Mouse (Mus musculus): ENCODE results near the gene Stag3. TPM values are rescaled to one million over a fixed set of nuclear protein-coding genes. Genes with fewer than 3 reads are reported as not detected.

Gene Stag3
- polyA plus RNA-seq (2014; fragmentation: Nextera tagmentation; extraction: Ambion mirVana): 4.6 and 5.5 TPM in 2 replicates

GRCm38 (mm10) chr5:138279585-138280424 is at the start of gene Stag3, which contains the start of the genes Gm43720 and Gpc2:
Stag3 (plus strand) TSS chr5:138280240.
Gm43720 (minus strand) TSS chr5:138279958.
Gpc2 (minus strand) TSS chr5:138280005.
- Histone ChIP-seq H3K9me3 (ENCODE audit: control insufficient read depth, low read length) (no peaks in the 10 kb centered on the region), H3K4me2 (ENCODE audit: low read depth, severe bottlenecking) (peak within 1 kb of the TSS; percentile 64), H3K36me3 (ENCODE audit: control insufficient read depth, insufficient read depth, low read length) (peaks cover 4% of the 10 kb centered on the region; the same call in 1 of the 2 replicates), H3K4me1 (ENCODE audit: control insufficient read depth, insufficient read depth, low read length) (peaks cover 31% of the 10 kb centered on the region), H3K4me3 (ENCODE audit: low read depth, low read length) (peak within 1 kb of the TSS; percentile 82), H3K27ac (replicated peaks; ENCODE audit: low read depth, low read length) (peak within 1 kb of the TSS; percentile 42; the same call in 1 of the 2 replicates), H3K9ac (ENCODE audit: low read length) (peak within 1 kb of the TSS; percentile 93), H3K27me3 (ENCODE audit: control insufficient read depth, insufficient read depth, low read length) (no peaks in the 10 kb centered on the region)
- DNase-seq (ENCODE audit: low spot score): peak; percentile 99
- ATAC-seq (ENCODE audit: insufficient number of reproducible peaks, low FRiP score, low TSS enrichment, low read depth): peak; percentile 99
- under 1% methylated on average over 56 of the region's 56 CpGs for WGBS

GRCm38 (mm10) chr5:138233778-138234177 is 46.3 kb upstream of the Stag3 start:
- H3K36me3 ChIP-seq (ENCODE audit: control insufficient read depth, insufficient read depth, low read length): no peaks in the 10 kb centered on the region
- ATAC-seq (ENCODE audit: insufficient number of reproducible peaks, low FRiP score, low TSS enrichment, low read depth): no peak
- DNase-seq (ENCODE audit: low spot score): no peak
- no peak overlapping the region for H3K4me3 ChIP-seq (ENCODE audit: low read depth, low read length)
- no peak overlapping the region for H3K27ac ChIP-seq (replicated peaks; ENCODE audit: low read depth, low read length)
- H3K4me2 ChIP-seq (ENCODE audit: low read depth, severe bottlenecking): no peak overlapping the region
- no peaks in the 10 kb centered on the region for H3K9me3 ChIP-seq (ENCODE audit: control insufficient read depth, low read length)
- H3K9ac ChIP-seq (ENCODE audit: low read length): no peak overlapping the region
- H3K27me3 ChIP-seq (ENCODE audit: control insufficient read depth, insufficient read depth, low read length): no peaks in the 10 kb centered on the region
- 85% methylated on average over 2 of the region's 2 CpGs for WGBS
- no peaks in the 10 kb centered on the region for H3K4me1 ChIP-seq (ENCODE audit: control insufficient read depth, insufficient read depth, low read length)

DNA sequence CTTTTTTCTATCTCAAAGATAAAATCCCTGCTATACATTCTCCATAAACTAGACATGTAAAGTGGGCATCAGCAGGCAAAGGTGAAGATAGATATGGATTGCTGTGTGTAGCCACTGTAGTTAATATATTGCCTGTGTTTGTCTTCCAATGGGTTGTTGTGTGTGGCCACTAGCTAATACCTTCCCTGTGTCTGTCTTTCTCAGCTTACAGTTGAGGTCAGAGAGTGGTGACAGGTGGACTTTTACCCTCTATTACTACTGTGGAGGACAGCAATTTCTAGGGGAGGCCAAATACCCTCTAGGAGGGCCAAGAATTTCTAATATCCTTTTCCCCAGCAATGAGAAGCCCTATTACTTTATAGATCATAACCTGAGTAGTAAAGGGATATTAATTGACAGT is 45.8 kb upstream of the Stag3 start:
- H3K9ac ChIP-seq (ENCODE audit: low read length): no peak overlapping the region
- DNase-seq (ENCODE audit: low spot score) (no peak), ATAC-seq (ENCODE audit: insufficient number of reproducible peaks, low FRiP score, low TSS enrichment, low read depth) (no peak)
- H3K27me3 ChIP-seq (ENCODE audit: control insufficient read depth, insufficient read depth, low read length): no peaks in the 10 kb centered on the region
- no peaks in the 10 kb centered on the region for H3K4me1 ChIP-seq (ENCODE audit: control insufficient read depth, insufficient read depth, low read length)
- no peak overlapping the region for H3K27ac ChIP-seq (replicated peaks; ENCODE audit: low read depth, low read length)
- no peaks in the 10 kb centered on the region for H3K36me3 ChIP-seq (ENCODE audit: control insufficient read depth, insufficient read depth, low read length)
- no peak overlapping the region for H3K4me3 ChIP-seq (ENCODE audit: low read depth, low read length)
- H3K9me3 ChIP-seq (ENCODE audit: control insufficient read depth, low read length): no peaks in the 10 kb centered on the region
- no peak overlapping the region for H3K4me2 ChIP-seq (ENCODE audit: low read depth, severe bottlenecking)

- Histone ChIP-seq H3K27ac (replicated peaks; ENCODE audit: low read depth, low read length) (no peak overlapping the region), H3K27me3 (ENCODE audit: control insufficient read depth, insufficient read depth, low read length) (no peaks in the 10 kb centered on the region), H3K36me3 (ENCODE audit: control insufficient read depth, insufficient read depth, low read length) (no peaks in the 10 kb centered on the region), H3K4me3 (ENCODE audit: low read depth, low read length) (no peak overlapping the region), H3K9me3 (ENCODE audit: control insufficient read depth, low read length) (no peaks in the 10 kb centered on the region), H3K4me2 (ENCODE audit: low read depth, severe bottlenecking) (no peak overlapping the region), H3K9ac (ENCODE audit: low read length) (no peak overlapping the region), H3K4me1 (ENCODE audit: control insufficient read depth, insufficient read depth, low read length) (no peaks in the 10 kb centered on the region)
- 19% methylated on average over 2 of the region's 2 CpGs for WGBS
- no peak for ATAC-seq (ENCODE audit: insufficient number of reproducible peaks, low FRiP score, low TSS enrichment, low read depth)
- no peak for DNase-seq (ENCODE audit: low spot score)
These were observed 38.5 kb upstream of the Stag3 start for GRCm38 (mm10) chr5:138241511-138241910.

GRCm38 (mm10) chr5:138251144-138251543 is 28.9 kb upstream of the Stag3 start:
- no peak overlapping the region for H3K4me3 ChIP-seq (ENCODE audit: low read depth, low read length)
- peaks cover 3% of the 10 kb centered on the region; the same call in 1 of the 2 replicates for H3K9me3 ChIP-seq (ENCODE audit: control insufficient read depth, low read length)
- no peaks in the 10 kb centered on the region for H3K36me3 ChIP-seq (ENCODE audit: control insufficient read depth, insufficient read depth, low read length)
- H3K4me2 ChIP-seq (ENCODE audit: low read depth, severe bottlenecking): no peak overlapping the region
- no peak overlapping the region for H3K27ac ChIP-seq (replicated peaks; ENCODE audit: low read depth, low read length)
- no peak for DNase-seq (ENCODE audit: low spot score)
- no peaks in the 10 kb centered on the region for H3K27me3 ChIP-seq (ENCODE audit: control insufficient read depth, insufficient read depth, low read length)
- H3K9ac ChIP-seq (ENCODE audit: low read length): no peak overlapping the region
- WGBS: 85% methylated on average over 12 of the region's 12 CpGs
- no peaks in the 10 kb centered on the region for H3K4me1 ChIP-seq (ENCODE audit: control insufficient read depth, insufficient read depth, low read length)
- no peak for ATAC-seq (ENCODE audit: insufficient number of reproducible peaks, low FRiP score, low TSS enrichment, low read depth)

GRCm38 (mm10) chr5:138253061-138253460 is 27.0 kb upstream of the Stag3 start:
- no peaks in the 10 kb centered on the region for H3K36me3 ChIP-seq (ENCODE audit: control insufficient read depth, insufficient read depth, low read length)
- H3K4me2 ChIP-seq (ENCODE audit: low read depth, severe bottlenecking): no peak overlapping the region
- no peaks in the 10 kb centered on the region for H3K4me1 ChIP-seq (ENCODE audit: control insufficient read depth, insufficient read depth, low read length)
- peaks cover 3% of the 10 kb centered on the region; the same call in 1 of the 2 replicates for H3K9me3 ChIP-seq (ENCODE audit: control insufficient read depth, low read length)
- no peak overlapping the region for H3K4me3 ChIP-seq (ENCODE audit: low read depth, low read length)
- no peak overlapping the region for H3K9ac ChIP-seq (ENCODE audit: low read length)
- DNase-seq (ENCODE audit: low spot score) (no peak), ATAC-seq (ENCODE audit: insufficient number of reproducible peaks, low FRiP score, low TSS enrichment, low read depth) (no peak)
- H3K27ac ChIP-seq (replicated peaks; ENCODE audit: low read depth, low read length): no peak overlapping the region
- WGBS: 91% methylated on average over 3 of the region's 3 CpGs
- no peaks in the 10 kb centered on the region for H3K27me3 ChIP-seq (ENCODE audit: control insufficient read depth, insufficient read depth, low read length)

DNA sequence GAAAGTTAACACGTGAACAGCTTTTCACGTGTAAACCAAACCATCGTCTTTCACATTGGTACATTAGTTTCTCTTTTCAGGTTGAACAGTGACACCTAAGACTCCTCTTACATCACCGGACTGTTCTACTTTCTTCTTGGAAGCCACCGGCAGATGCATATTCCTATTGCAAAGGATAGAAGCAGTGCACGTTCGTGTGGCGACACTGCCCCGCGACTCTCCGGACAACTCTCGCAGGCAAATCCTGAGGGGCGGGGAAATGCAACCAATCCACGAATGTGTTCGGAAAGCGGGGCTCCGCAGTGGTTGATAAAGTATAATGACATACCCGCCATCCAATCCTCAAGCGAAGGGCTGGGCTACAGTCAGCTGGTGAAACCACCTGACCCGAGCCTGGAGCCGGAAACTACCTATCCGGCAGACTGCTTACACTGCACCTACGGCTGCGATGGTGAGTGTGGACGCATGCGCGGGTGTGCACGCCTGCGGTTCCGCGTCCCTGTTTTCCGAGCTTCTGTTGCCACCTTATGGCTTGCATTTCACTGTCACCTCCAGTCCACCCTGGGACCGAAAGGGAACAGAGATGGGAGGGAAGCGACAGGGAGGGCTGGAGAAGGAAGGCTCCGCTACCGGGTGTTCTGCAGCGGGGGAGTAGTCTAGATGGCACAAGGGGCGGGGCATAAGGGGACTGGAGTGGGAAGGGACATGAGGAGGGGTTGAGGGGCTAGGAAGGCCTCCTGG is 24.5 kb upstream of the Stag3 start, which contains the start of gene Lamtor4:
Gene Lamtor4 (plus strand): TSS at position 130 of the 741 bp plus-strand sequence.
- DNase-seq (ENCODE audit: low spot score) (peak; percentile 91), ATAC-seq (ENCODE audit: insufficient number of reproducible peaks, low FRiP score, low TSS enrichment, low read depth) (peak; percentile 99)
- Histone ChIP-seq H3K9me3 (ENCODE audit: control insufficient read depth, low read length) (peaks cover 3% of the 10 kb centered on the region; the same call in 1 of the 2 replicates), H3K9ac (ENCODE audit: low read length) (peak within 1 kb of the TSS; percentile 64), H3K4me2 (ENCODE audit: low read depth, severe bottlenecking) (peak within 1 kb of the TSS; percentile 62), H3K4me3 (ENCODE audit: low read depth, low read length) (peak within 1 kb of the TSS; percentile 55), H3K27ac (replicated peaks; ENCODE audit: low read depth, low read length) (0 out of 2 replicates have a peak within 1 kb of the TSS, but pooled peaks have one; percentile 26), H3K27me3 (ENCODE audit: control insufficient read depth, insufficient read depth, low read length) (no peaks in the 10 kb centered on the region), H3K36me3 (ENCODE audit: control insufficient read depth, insufficient read depth, low read length) (peaks cover 14% of the 10 kb centered on the region), H3K4me1 (ENCODE audit: control insufficient read depth, insufficient read depth, low read length) (no peaks in the 10 kb centered on the region)
- WGBS: under 1% methylated on average over 38 of the region's 38 CpGs

GRCm38 (mm10) chr5:138256094-138256467 is 24.0 kb upstream of the Stag3 start:
- ATAC-seq (ENCODE audit: insufficient number of reproducible peaks, low FRiP score, low TSS enrichment, low read depth) (no peak), DNase-seq (ENCODE audit: low spot score) (no peak)
- H3K4me3 ChIP-seq (ENCODE audit: low read depth, low read length): peak overlapping the region; percentile 55
- peak overlapping the region; percentile 62 for H3K4me2 ChIP-seq (ENCODE audit: low read depth, severe bottlenecking)
- H3K9me3 ChIP-seq (ENCODE audit: control insufficient read depth, low read length): peaks cover 3% of the 10 kb centered on the region; the same call in 1 of the 2 replicates
- no peaks in the 10 kb centered on the region for H3K27me3 ChIP-seq (ENCODE audit: control insufficient read depth, insufficient read depth, low read length)
- H3K9ac ChIP-seq (ENCODE audit: low read length): peak overlapping the region; percentile 64
- WGBS: 21% methylated on average over 7 of the region's 7 CpGs
- H3K4me1 ChIP-seq (ENCODE audit: control insufficient read depth, insufficient read depth, low read length): no peaks in the 10 kb centered on the region
- H3K36me3 ChIP-seq (ENCODE audit: control insufficient read depth, insufficient read depth, low read length): peaks cover 17% of the 10 kb centered on the region
- 0 out of 2 replicates have a peak overlapping the region, but pooled peaks have one; percentile 26 for H3K27ac ChIP-seq (replicated peaks; ENCODE audit: low read depth, low read length)

All from limb, embryonic 11.5 days (tissue).